Comparison of ENCODE assay signal across 12 mouse cellular contexts in the genomic region with DNA sequence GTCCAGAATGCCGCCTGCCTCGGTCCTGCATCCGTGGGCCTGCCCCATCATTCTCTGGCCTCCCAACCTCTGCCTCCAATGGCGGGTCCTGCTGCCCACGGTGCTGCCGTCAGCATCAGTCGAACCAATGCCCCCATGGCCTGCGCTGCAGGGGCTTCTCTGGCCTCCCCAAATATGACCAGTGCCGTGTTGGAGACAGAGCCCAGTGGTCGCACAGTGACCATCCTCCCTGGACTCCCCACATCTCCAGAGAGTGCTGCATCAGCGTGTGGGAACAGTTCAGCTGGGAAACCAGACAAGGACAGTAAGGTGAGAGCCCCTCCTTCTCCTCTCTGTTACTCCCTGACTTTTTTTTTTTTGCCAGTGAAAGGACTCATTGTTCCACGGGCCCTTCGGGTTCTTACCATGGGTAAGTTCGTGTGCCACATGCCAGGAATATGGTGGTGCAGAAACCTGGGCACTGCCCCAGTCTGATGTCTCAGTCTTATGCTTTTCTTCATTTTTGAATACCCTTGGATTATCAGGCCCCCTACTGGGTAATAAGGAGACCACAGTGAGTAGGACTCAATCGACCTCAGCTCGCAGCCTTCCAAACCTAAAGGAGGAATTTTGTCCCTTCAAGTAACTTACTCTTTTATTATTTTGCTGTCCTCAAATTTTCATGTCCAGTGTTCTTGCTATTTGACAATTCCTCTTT.
DNase-seq lines count a peak whose midpoint lies in the region; ATAC-seq and TF ChIP-seq lines count a peak whose summit lies in the region.
"Had no signal": no experiment of that assay in that cellular context is flagged by ENCODE, and none has a peak within 500 bp of the region (broad histone marks: within the 10 kb centered on the region; RNA-seq: fewer than 3 reads in every experiment).

No protein-coding gene starts in this region.

- peak; percentile 59 for TF ChIP-seq CTCF in lung, postnatal 0 days (IDR thresholded peaks at IDR 0.05)
- no peak for TF ChIP-seq CTCF in lung, adult 2 months (IDR thresholded peaks at IDR 0.05; ENCODE audit: insufficient read depth, low read length)
- TF ChIP-seq CTCF in forebrain, postnatal 0 days (IDR thresholded peaks at IDR 0.05; ENCODE audit: low read depth) = peak; percentile 52
- peak; percentile 20; the same call in 1 of the 2 replicates for TF ChIP-seq CTCF in small intestine, adult 2 months (IDR thresholded peaks at IDR 0.05; ENCODE audit: extremely low read depth, insufficient read length, insufficient replicate concordance, low read depth, low read length)

- no peak for TF ChIP-seq EP300 in lung, postnatal 0 days (IDR thresholded peaks at IDR 0.05)

- no peak for TF ChIP-seq POLR2A in lung, adult 2 months (IDR thresholded peaks at IDR 0.05; ENCODE audit: borderline replicate concordance, extremely low read depth, low read depth, low read length)
- TF ChIP-seq POLR2A in small intestine, adult 2 months (IDR thresholded peaks at IDR 0.05; ENCODE audit: low read depth, low read length) = no peak

- H3K4me1 ChIP-seq in hindbrain, embryonic 10.5 days (replicated peaks) = peaks cover 13% of the 10 kb centered on the region
- peaks cover 3% of the 10 kb centered on the region; the same call in 1 of the 2 replicates for H3K4me1 ChIP-seq in hindbrain, embryonic 16.5 days (ENCODE audit: control insufficient read depth, insufficient read depth, low read depth, low read length)
- H3K4me1 ChIP-seq in lung, postnatal 0 days (ENCODE audit: insufficient read depth, low read depth, low read length) = no peaks in the 10 kb centered on the region
- no peaks in the 10 kb centered on the region for H3K4me1 ChIP-seq in lung, adult 2 months (ENCODE audit: control insufficient read depth, insufficient read depth, low read length)
- peaks cover 4% of the 10 kb centered on the region; the same call in 1 of the 2 replicates for H3K4me1 ChIP-seq in forebrain, postnatal 0 days (ENCODE audit: insufficient read depth)
- H3K4me1 ChIP-seq in small intestine, adult 2 months (ENCODE audit: control insufficient read depth, insufficient read depth, insufficient read length, low read length) = no peaks in the 10 kb centered on the region

- no peak overlapping the region for H3K9ac ChIP-seq in hindbrain, embryonic 16.5 days (ENCODE audit: low read depth, low read length)
- H3K9ac ChIP-seq in lung, postnatal 0 days (replicated peaks; ENCODE audit: low read depth) = no peak overlapping the region
- no peak overlapping the region for H3K9ac ChIP-seq in forebrain, postnatal 0 days
- H3K9ac ChIP-seq: liver, embryonic 12.5 days had no signal

- H3K27me3 ChIP-seq in hindbrain, embryonic 10.5 days (ENCODE audit: insufficient read depth, poor library complexity, severe bottlenecking) = no peaks in the 10 kb centered on the region
- no peaks in the 10 kb centered on the region for H3K27me3 ChIP-seq in hindbrain, embryonic 16.5 days (replicated peaks; ENCODE audit: control insufficient read depth, insufficient read depth, low read length)
- no peaks in the 10 kb centered on the region for H3K27me3 ChIP-seq in lung, postnatal 0 days (replicated peaks; ENCODE audit: insufficient read depth, low read length)
- no peaks in the 10 kb centered on the region for H3K27me3 ChIP-seq in forebrain, postnatal 0 days (ENCODE audit: insufficient read depth, low read length)
- H3K27me3 ChIP-seq in small intestine, adult 2 months (ENCODE audit: control insufficient read depth, insufficient read depth, low read length) = no peaks in the 10 kb centered on the region
- H3K27me3 ChIP-seq: liver, embryonic 12.5 days had no signal

- no peak overlapping the region for H3K4me3 ChIP-seq in hindbrain, embryonic 10.5 days
- H3K4me3 ChIP-seq in hindbrain, embryonic 16.5 days (ENCODE audit: low read length) = no peak overlapping the region
- no peak overlapping the region for H3K4me3 ChIP-seq in lung, postnatal 0 days (ENCODE audit: low read depth, low read length)
- H3K4me3 ChIP-seq in lung, adult 2 months (replicated peaks; ENCODE audit: extremely low read depth, low read depth, low read length) = no peak overlapping the region
- no peak overlapping the region for H3K4me3 ChIP-seq in forebrain, postnatal 0 days (ENCODE audit: low read depth, low read length)
- H3K4me3 ChIP-seq in small intestine, adult 2 months (ENCODE audit: low read depth, low read length) = no peak overlapping the region
- H3K4me3 ChIP-seq: liver, embryonic 12.5 days had no signal

- ATAC-seq in hindbrain, embryonic 16.5 days = no peak
- ATAC-seq in lung, postnatal 0 days = no peak
- peak; percentile 50; the same call in 1 of the 2 replicates for ATAC-seq in forebrain, postnatal 0 days
- ATAC-seq in erythroid progenitor cell, adult 5-6 weeks (replicated peaks; ENCODE audit: low FRiP score, poor library complexity, severe bottlenecking) = no peak
- ATAC-seq: liver, embryonic 12.5 days had no signal

- peaks cover 48% of the 10 kb centered on the region for H3K36me3 ChIP-seq in hindbrain, embryonic 10.5 days
- no peaks in the 10 kb centered on the region; the same call in 1 of the 2 replicates for H3K36me3 ChIP-seq in hindbrain, embryonic 16.5 days (ENCODE audit: control insufficient read depth, insufficient read depth, low read length)
- H3K36me3 ChIP-seq in lung, postnatal 0 days (ENCODE audit: insufficient read depth, low read length) = no peaks in the 10 kb centered on the region
- H3K36me3 ChIP-seq in forebrain, postnatal 0 days (ENCODE audit: insufficient read depth) = peaks cover 18% of the 10 kb centered on the region
- H3K36me3 ChIP-seq in small intestine, adult 2 months (ENCODE audit: control insufficient read depth, insufficient read depth, low read length) = peaks cover 44% of the 10 kb centered on the region

- no peaks in the 10 kb centered on the region for H3K9me3 ChIP-seq in hindbrain, embryonic 10.5 days
- H3K9me3 ChIP-seq in hindbrain, embryonic 16.5 days (ENCODE audit: control insufficient read depth, low read length) = no peaks in the 10 kb centered on the region
- H3K9me3 ChIP-seq in lung, postnatal 0 days (ENCODE audit: low read length) = no peaks in the 10 kb centered on the region
- no peaks in the 10 kb centered on the region for H3K9me3 ChIP-seq in forebrain, postnatal 0 days (ENCODE audit: low read length)
- H3K9me3 ChIP-seq: liver, embryonic 12.5 days had no signal

- 88% methylated on average over 16 of the region's 16 CpGs for WGBS in hindbrain, embryonic 10.5 days
- 84% methylated on average over 16 of the region's 16 CpGs for WGBS in hindbrain, embryonic 16.5 days
- 82% methylated on average over 16 of the region's 16 CpGs for WGBS in lung, postnatal 0 days
- WGBS in lung, adult 2 months = 84% methylated on average over 16 of the region's 16 CpGs
- WGBS in forebrain, postnatal 0 days = 77% methylated on average over 16 of the region's 16 CpGs
- WGBS in small intestine, adult 2 months = 88% methylated on average over 16 of the region's 16 CpGs

- H3K27ac ChIP-seq in hindbrain, embryonic 10.5 days = peak overlapping the region; percentile 2; the same call in 1 of the 2 replicates
- no peak overlapping the region for H3K27ac ChIP-seq in hindbrain, embryonic 16.5 days (ENCODE audit: low read depth, low read length)
- no peak overlapping the region for H3K27ac ChIP-seq in lung, postnatal 0 days (ENCODE audit: low read length)
- H3K27ac ChIP-seq in forebrain, postnatal 0 days (ENCODE audit: low read depth, low read length) = no peak overlapping the region
- no peak overlapping the region for H3K27ac ChIP-seq in small intestine, adult 2 months (ENCODE audit: insufficient read depth, low read depth, low read length)
- H3K27ac ChIP-seq: liver, embryonic 12.5 days had no signal

- H3K4me2 ChIP-seq in hindbrain, embryonic 16.5 days (ENCODE audit: low read length) = no peak overlapping the region
- no peak overlapping the region for H3K4me2 ChIP-seq in lung, postnatal 0 days (replicated peaks; ENCODE audit: low read depth, low read length)
- H3K4me2 ChIP-seq in forebrain, postnatal 0 days (ENCODE audit: low read depth) = no peak overlapping the region
- H3K4me2 ChIP-seq: liver, embryonic 12.5 days had no signal

- DNase-seq in hindbrain, embryonic 10.5 days (ENCODE audit: low spot score) = no peak
- DNase-seq in lung, postnatal 0 days (ENCODE audit: low spot score) = no peak
- no peak for DNase-seq in lung, adult 2 months
- DNase-seq in forebrain, postnatal 0 days = no peak
- no peak for DNase-seq in adrenal gland, postnatal 25 days
- DNase-seq: adrenal gland, postnatal 10 days; cerebellum, postnatal 25 days; kidney, postnatal 10 days had no signal
